ENCODE assay signal across 8 mouse cellular contexts in genomic region chr17:35195631-35196320, GRCm38 (mm10). TPM values are rescaled to one million over a fixed set of nuclear protein-coding genes. Genes with fewer than 3 reads are reported as not detected.
DNase-seq lines count a peak whose midpoint lies in the region; ATAC-seq lines count a peak whose summit lies in the region.

No protein-coding gene starts in this region.

- peak overlapping the region; percentile 56 for H3K9ac ChIP-seq in hindbrain, embryonic 16.5 days (ENCODE audit: low read depth, low read length)

- H3K9me3 ChIP-seq in hindbrain, embryonic 16.5 days (ENCODE audit: control insufficient read depth, low read length), result no peaks in the 10 kb centered on the region
- H3K9me3 ChIP-seq in megakaryocyte, embryonic 14.5 days, result no peaks in the 10 kb centered on the region

- ATAC-seq in hindbrain, embryonic 16.5 days, result peak; percentile 76

- H3K27ac ChIP-seq in hindbrain, embryonic 16.5 days (ENCODE audit: low read depth, low read length), result no peak overlapping the region

- peak; percentile 39 for DNase-seq in NIH3T3 (ENCODE audit: low read depth)
- DNase-seq in cerebellum, postnatal 25 days, result peak; percentile 68 to 77
- DNase-seq in frontal cortex, postnatal 36 days (ENCODE audit: low spot score in 2 of 2), result peak; percentile 78 to 80
- peak; percentile 70 to 90 for DNase-seq in left cerebral cortex, postnatal 10 days (ENCODE audit: extremely low spot score in 1 of 2, low spot score in 2 of 2)
- DNase-seq in right cerebral cortex, postnatal 10 days (ENCODE audit: low spot score in 2 of 2), result peak; percentile 85
- DNase-seq in urinary bladder, postnatal 14 days (ENCODE audit: low spot score), result peak; percentile 84

- H3K4me3 ChIP-seq in hindbrain, embryonic 16.5 days (ENCODE audit: low read length), result peak overlapping the region; percentile 47
- H3K4me3 ChIP-seq in megakaryocyte, embryonic 14.5 days (replicated peaks), result peak overlapping the region; percentile 97

- peaks cover 8% of the 10 kb centered on the region; the same call in 1 of the 2 replicates for H3K4me1 ChIP-seq in hindbrain, embryonic 16.5 days (ENCODE audit: control insufficient read depth, insufficient read depth, low read depth, low read length)
- H3K4me1 ChIP-seq in megakaryocyte, embryonic 14.5 days, result peaks cover 89% of the 10 kb centered on the region

- intact Hi-C loops in left cerebral cortex, postnatal 10 days (cut with DNase I), result no loop called here

- WGBS in hindbrain, embryonic 16.5 days, result 2% methylated on average over 65 of the region's 66 CpGs

- H3K36me3 ChIP-seq in hindbrain, embryonic 16.5 days (ENCODE audit: control insufficient read depth, insufficient read depth, low read length), result no peaks in the 10 kb centered on the region
- H3K36me3 ChIP-seq in megakaryocyte, embryonic 14.5 days (replicated peaks; ENCODE audit: low read length), result peaks cover 16% of the 10 kb centered on the region

- H3K4me2 ChIP-seq in hindbrain, embryonic 16.5 days (ENCODE audit: low read length), result peak overlapping the region; percentile 80

- peaks cover 29% of the 10 kb centered on the region for H3K27me3 ChIP-seq in hindbrain, embryonic 16.5 days (replicated peaks; ENCODE audit: control insufficient read depth, insufficient read depth, low read length)
- no peaks in the 10 kb centered on the region for H3K27me3 ChIP-seq in megakaryocyte, embryonic 14.5 days (replicated peaks)

RNA-seq across cellular contexts. Expression of gene Ltb, which starts 1.5 kb away (rescaled TPM):
- polyA plus RNA-seq in hindbrain, embryonic 16.5 days (2015; fragmentation: Nextera tagmentation; extraction: Ambion mirVana), result 1.1 and 1.2 TPM in 2 replicates
- total RNA-seq in left cerebral cortex, postnatal 10 days (2021), result 1 to 10 TPM in 1 of 2 experiments, under 1 TPM in 1; 0.77 to 1.4 TPM
- 12.1 TPM in 1 of 2 replicates, not detected in the other for polyA plus RNA-seq in megakaryocyte, embryonic 14.5 days (2012; ENCODE audit: insufficient read depth, low replicate concordance)

RNA-seq across cellular contexts. Expression of gene Tnf, which starts 6.0 kb away (rescaled TPM):
- not detected in 2 replicates for polyA plus RNA-seq in hindbrain, embryonic 16.5 days (2015; fragmentation: Nextera tagmentation; extraction: Ambion mirVana)
- under 1 TPM in 1 of 2 experiments, not detected in 1; 0.19 TPM for total RNA-seq in left cerebral cortex, postnatal 10 days (2021)
- polyA plus RNA-seq in megakaryocyte, embryonic 14.5 days (2012; ENCODE audit: insufficient read depth, low replicate concordance), result 2.9 and 3.5 TPM in 2 replicates

RNA-seq across cellular contexts. Expression of gene Lst1, which starts 7.5 kb away (rescaled TPM):
- polyA plus RNA-seq in hindbrain, embryonic 16.5 days (2015; fragmentation: Nextera tagmentation; extraction: Ambion mirVana), result 4.8 and 7.3 TPM in 2 replicates
- total RNA-seq in left cerebral cortex, postnatal 10 days (2021), result 10 to 100 TPM; 13.7 to 14.9 TPM
- polyA plus RNA-seq in megakaryocyte, embryonic 14.5 days (2012; ENCODE audit: insufficient read depth, low replicate concordance), result 5.9 and 24.8 TPM in 2 replicates

RNA-seq across cellular contexts. Expression of gene Lta, which starts 9.4 kb away (rescaled TPM):
- 0.37 and 0.80 TPM in 2 replicates for polyA plus RNA-seq in hindbrain, embryonic 16.5 days (2015; fragmentation: Nextera tagmentation; extraction: Ambion mirVana)
- 1 to 10 TPM in 1 of 2 experiments, under 1 TPM in 1; 0.51 to 1.1 TPM for total RNA-seq in left cerebral cortex, postnatal 10 days (2021)
- 0.85 TPM in 1 of 2 replicates, not detected in the other for polyA plus RNA-seq in megakaryocyte, embryonic 14.5 days (2012; ENCODE audit: insufficient read depth, low replicate concordance)

RNA-seq across cellular contexts. Expression of gene Aif1, which starts 19.9 kb away (rescaled TPM):
- 5.6 and 10.1 TPM in 2 replicates for polyA plus RNA-seq in hindbrain, embryonic 16.5 days (2015; fragmentation: Nextera tagmentation; extraction: Ambion mirVana)
- 10 to 100 TPM in 1 of 2 experiments, 1 to 10 TPM in 1; 8.0 to 12.5 TPM for total RNA-seq in left cerebral cortex, postnatal 10 days (2021)
- polyA plus RNA-seq in megakaryocyte, embryonic 14.5 days (2012; ENCODE audit: insufficient read depth, low replicate concordance), result 2.5 and 22.3 TPM in 2 replicates
